Mouse (Mus musculus) frontal cortex, postnatal 14 days (tissue): ENCODE results near the gene Trim30a.
"Not testable (repeated sequence)": the region's sequence is repeated elsewhere in the genome, so short reads cannot be mapped to it uniquely, and the experiment has no call there.

Experiments used
- DNase-seq, 2 experiments: peaks; one replicate each; pipeline ENCODE4 v3.0.0; 2022; ENCODE audit warnings: low spot score in 2 of 2

Trim30a gene

GRCm38 (mm10) chr7:104465065-104465744 is at the start of gene Trim30a:
Gene Trim30a (minus strand): TSS chr7:104465193.
- no peak for DNase-seq

GRCm38 (mm10) chr7:104507421-104508065 is 42.5 kb upstream of the Trim30a start, which contains the start of gene Trim30d:
Gene Trim30d (minus strand): TSS chr7:104507849.
- DNase-seq: not testable (repeated sequence)

- no peak for DNase-seq
Observed at GRCm38 (mm10) chr7:104501589-104502371, 36.8 kb upstream of the Trim30a start.

- DNase-seq: not testable (repeated sequence)
Observed at GRCm38 (mm10) chr7:104501186-104501585, 36.2 kb upstream of the Trim30a start.

- not testable (repeated sequence) for DNase-seq
Observed at GRCm38 (mm10) chr7:104499464-104499863, 34.5 kb upstream of the Trim30a start.

GRCm38 (mm10) chr7:104445961-104446645 is 18.9 kb downstream of the Trim30a start:
- DNase-seq: no peak

- DNase-seq: no peak
Observed at GRCm38 (mm10) chr7:104404460-104404950, 60.5 kb downstream of the Trim30a start.

GRCm38 (mm10) chr7:104401140-104401539 is 63.9 kb downstream of the Trim30a start:
- no peak for DNase-seq

- DNase-seq: no peak
Observed at GRCm38 (mm10) chr7:104400698-104401097, 64.3 kb downstream of the Trim30a start, which contains the start of gene Trim30c. Gene Trim30c (minus strand): TSS chr7:104400837.

- no peak for DNase-seq
Observed at GRCm38 (mm10) chr7:104398492-104398891, 66.5 kb downstream of the Trim30a start.

- DNase-seq: no peak
Observed at GRCm38 (mm10) chr7:104369736-104370414, 95.1 kb downstream of the Trim30a start, which contains the start of gene Trim30b. Gene Trim30b (minus strand): TSS chr7:104369884.

- no peak for DNase-seq
Observed at GRCm38 (mm10) chr7:104366339-104366738, 98.7 kb downstream of the Trim30a start.
